Mouse (Mus musculus): ENCODE results near the gene Trpc4. TPM values are rescaled to one million over a fixed set of nuclear protein-coding genes. Genes with fewer than 3 reads are reported as not detected.
A peak's percentile ranks its signal among the peaks of the same experiment; 100 is the strongest.

Gene Trpc4
- polyA plus RNA-seq, 1 experiment from 2014 or later, result 2.7 TPM

DNA sequence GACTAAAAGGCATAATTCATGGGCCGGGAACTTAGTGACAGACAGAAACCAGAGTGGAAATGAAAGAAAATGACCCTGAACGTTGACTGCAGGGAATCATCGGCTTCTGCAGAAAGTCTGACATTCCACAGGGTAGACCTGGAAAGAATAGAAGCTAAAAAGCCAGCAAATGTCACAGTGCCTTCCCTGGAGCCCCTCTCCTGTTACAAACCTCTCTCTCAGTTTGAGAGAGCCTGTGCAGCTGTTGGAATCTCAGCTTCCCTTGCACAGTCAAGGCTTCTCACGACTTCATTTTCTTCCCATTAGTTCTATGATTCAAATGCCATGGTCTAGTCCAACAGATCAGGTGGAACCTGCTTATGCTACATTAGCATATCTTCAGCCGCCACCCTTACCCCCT is 154.8 kb downstream of the Trpc4 start:
- Histone ChIP-seq H3K4me1 (replicated peaks) (no peaks in the 10 kb centered on the region), H3K9ac (no peak overlapping the region), H3K27ac (no peak overlapping the region), H3K36me3 (no peaks in the 10 kb centered on the region), H3K27me3 (replicated peaks) (no peaks in the 10 kb centered on the region), H3K9me3 (no peaks in the 10 kb centered on the region), H3K4me3 (replicated peaks) (no peak overlapping the region), H3K4me2 (replicated peaks) (no peak overlapping the region)
- peak; percentile 39; the same call in 1 of the 2 replicates for ATAC-seq
- 38% methylated on average over 5 of the region's 5 CpGs for WGBS

DNA sequence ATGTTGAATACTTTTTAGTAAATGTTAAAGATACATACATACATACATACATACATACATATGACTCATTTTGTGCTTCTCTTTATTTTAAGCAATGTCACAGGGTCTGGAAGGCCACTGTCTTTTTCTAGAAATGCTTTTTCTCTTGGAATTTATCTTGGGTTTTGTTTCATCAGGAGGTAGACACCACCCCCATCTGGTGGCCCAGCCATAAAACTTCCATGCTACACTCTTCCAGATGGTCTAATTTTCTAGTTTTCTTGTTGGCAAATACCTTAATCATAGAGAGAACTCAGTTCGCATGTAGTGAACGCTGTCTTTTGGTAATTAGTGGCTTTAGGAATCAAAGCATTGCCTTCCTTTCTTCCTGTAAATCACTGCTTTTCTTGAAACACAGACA is 158.2 kb downstream of the Trpc4 start:
- no peaks in the 10 kb centered on the region for H3K27me3 ChIP-seq (replicated peaks)
- H3K4me3 ChIP-seq (replicated peaks), result no peak overlapping the region
- no peaks in the 10 kb centered on the region for H3K4me1 ChIP-seq (replicated peaks)
- no peak for ATAC-seq
- H3K9me3 ChIP-seq, result no peaks in the 10 kb centered on the region
- no peak overlapping the region for H3K27ac ChIP-seq
- no peak overlapping the region for H3K9ac ChIP-seq
- WGBS, result 76% methylated on average over 2 of the region's 2 CpGs
- no peak overlapping the region for H3K4me2 ChIP-seq (replicated peaks)
- no peaks in the 10 kb centered on the region for H3K36me3 ChIP-seq

- no peak overlapping the region for H3K27ac ChIP-seq
- no peak overlapping the region for H3K9ac ChIP-seq
- no peak overlapping the region for H3K4me3 ChIP-seq (replicated peaks)
- no peaks in the 10 kb centered on the region for H3K9me3 ChIP-seq
- no peaks in the 10 kb centered on the region for H3K36me3 ChIP-seq
- no peak overlapping the region for H3K4me2 ChIP-seq (replicated peaks)
- peak; percentile 51 for ATAC-seq
- H3K4me1 ChIP-seq (replicated peaks), result 0 out of 2 replicates have a peak, but pooled peaks cover 3% of the 10 kb centered on the region
- WGBS, result 25% methylated on average over 9 of the region's 9 CpGs
- no peaks in the 10 kb centered on the region for H3K27me3 ChIP-seq (replicated peaks)
These were observed 197.2 kb downstream of the Trpc4 start for GRCm38 (mm10) chr3:54352891-54353652.

DNA sequence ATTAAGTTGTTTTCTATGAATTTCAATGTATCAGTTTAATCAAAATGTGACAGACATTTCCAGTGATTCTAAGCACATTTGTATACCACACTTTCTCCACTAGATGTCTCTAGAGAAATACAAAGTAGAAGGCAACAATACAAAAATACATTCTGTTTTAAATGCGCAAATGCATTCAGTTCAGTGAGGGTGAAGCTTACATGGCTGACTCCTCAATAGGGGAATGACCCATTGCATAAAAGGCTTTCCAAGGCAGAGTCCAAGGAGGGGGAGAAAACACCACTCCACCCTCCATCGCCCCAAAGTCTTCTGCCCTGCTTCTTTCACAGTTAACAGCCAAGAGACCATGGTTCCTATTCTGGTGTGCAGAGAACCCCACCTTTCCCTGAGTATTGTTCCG is 201.7 kb downstream of the Trpc4 start:
- no peak for ATAC-seq
- no peaks in the 10 kb centered on the region for H3K36me3 ChIP-seq
- no peaks in the 10 kb centered on the region for H3K27me3 ChIP-seq (replicated peaks)
- no peak overlapping the region for H3K4me2 ChIP-seq (replicated peaks)
- H3K4me1 ChIP-seq (replicated peaks), result 0 out of 2 replicates have a peak, but pooled peaks cover 11% of the 10 kb centered on the region
- H3K27ac ChIP-seq, result no peak overlapping the region
- H3K9ac ChIP-seq, result no peak overlapping the region
- H3K4me3 ChIP-seq (replicated peaks), result no peak overlapping the region
- no peaks in the 10 kb centered on the region for H3K9me3 ChIP-seq
- 64% methylated on average over 3 of the region's 3 CpGs for WGBS

- H3K4me1 ChIP-seq (replicated peaks), result 0 out of 2 replicates have a peak, but pooled peaks cover 11% of the 10 kb centered on the region
- peak overlapping the region; percentile 51 for H3K4me2 ChIP-seq (replicated peaks)
- no peaks in the 10 kb centered on the region for H3K27me3 ChIP-seq (replicated peaks)
- WGBS, result 10% methylated on average over 15 of the region's 15 CpGs
- no peaks in the 10 kb centered on the region for H3K9me3 ChIP-seq
- H3K4me3 ChIP-seq (replicated peaks), result no peak overlapping the region
- no peaks in the 10 kb centered on the region for H3K36me3 ChIP-seq
- ATAC-seq, result peak; percentile 96
- peak overlapping the region; percentile 62 for H3K27ac ChIP-seq
- peak overlapping the region; percentile 26; the same call in 1 of the 2 replicates for H3K9ac ChIP-seq
These were observed 202.8 kb downstream of the Trpc4 start for GRCm38 (mm10) chr3:54358463-54359189.

- H3K4me1 ChIP-seq (replicated peaks), result 0 out of 2 replicates have a peak, but pooled peaks cover 11% of the 10 kb centered on the region
- peak within 1 kb of the TSS; percentile 50 for H3K4me2 ChIP-seq (replicated peaks)
- ATAC-seq, result peak; percentile 53
- no peak within 1 kb of the TSS for H3K9ac ChIP-seq
- 25% methylated on average over 6 of the region's 6 CpGs for WGBS
- H3K27me3 ChIP-seq (replicated peaks), result no peaks in the 10 kb centered on the region
- H3K4me3 ChIP-seq (replicated peaks), result peak within 1 kb of the TSS; percentile 27
- peak within 1 kb of the TSS; percentile 70 for H3K27ac ChIP-seq
- no peaks in the 10 kb centered on the region for H3K9me3 ChIP-seq
- H3K36me3 ChIP-seq, result no peaks in the 10 kb centered on the region
These were observed 205.1 kb downstream of the Trpc4 start, which contains the start of gene Postn for GRCm38 (mm10) chr3:54360897-54361296. Gene Postn, plus strand, starts transcription at chr3:54361109.

DNA sequence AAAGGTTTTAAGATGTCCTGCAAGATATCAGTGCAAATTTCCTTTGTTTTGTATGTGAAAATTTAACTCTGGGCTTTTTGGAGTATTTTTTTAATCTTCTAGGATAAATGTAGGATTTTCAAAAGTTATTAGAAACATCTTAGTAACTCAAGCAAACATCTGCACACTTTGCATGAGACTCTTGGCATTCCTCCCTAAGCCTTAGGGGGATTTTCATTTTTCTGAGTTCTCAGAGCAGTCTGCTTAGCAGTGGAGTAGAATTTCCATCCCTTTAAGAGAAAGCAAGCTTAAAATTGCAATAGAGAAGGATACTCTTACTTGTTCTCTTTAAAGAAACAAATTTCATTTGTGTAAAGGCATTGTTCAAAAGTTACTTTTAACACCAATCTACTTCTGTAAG is 205.8 kb downstream of the Trpc4 start:
- Histone ChIP-seq H3K9me3 (no peaks in the 10 kb centered on the region), H3K4me2 (replicated peaks) (peak overlapping the region; percentile 31; the same call in 1 of the 2 replicates), H3K27ac (no peak overlapping the region), H3K4me1 (replicated peaks) (0 out of 2 replicates have a peak, but pooled peaks cover 11% of the 10 kb centered on the region), H3K27me3 (replicated peaks) (no peaks in the 10 kb centered on the region), H3K4me3 (replicated peaks) (no peak overlapping the region), H3K36me3 (no peaks in the 10 kb centered on the region), H3K9ac (no peak overlapping the region)
- no peak for ATAC-seq

Other genes starting within 250 kb of the Trpc4 start
- 115 and 141 TPM in 2 replicates for gene Postn, start 205.1 kb downstream of the Trpc4 start, polyA plus RNA-seq (2015; fragmentation: Nextera tagmentation; extraction: Ambion mirVana)